Mouse (Mus musculus) heart, postnatal 10 days (tissue): ENCODE measurements around the gene Mfsd4a. TPM values are rescaled to one million over a fixed set of nuclear protein-coding genes. Genes with fewer than 3 reads are reported as not detected.

ENCODE experiments used
- DNase-seq, 2 experiments: peaks; one replicate each; pipeline ENCODE4 v3.0.0; 2021
- intact Hi-C: fragments of 180-260 bp; cut with DNase I; formaldehyde crosslinking; loops from one replicate; pipeline ENCODE4 v1.15.1; 2025
- total RNA-seq, 2 experiments: library from RNA; stranded (reverse); gene quantifications; 2 replicates each; pipeline ENCODE4 v1.2.3; 2021

Gene Mfsd4a
- total RNA-seq, 2 experiments from 2014 or later = 1.7 TPM

DNA sequence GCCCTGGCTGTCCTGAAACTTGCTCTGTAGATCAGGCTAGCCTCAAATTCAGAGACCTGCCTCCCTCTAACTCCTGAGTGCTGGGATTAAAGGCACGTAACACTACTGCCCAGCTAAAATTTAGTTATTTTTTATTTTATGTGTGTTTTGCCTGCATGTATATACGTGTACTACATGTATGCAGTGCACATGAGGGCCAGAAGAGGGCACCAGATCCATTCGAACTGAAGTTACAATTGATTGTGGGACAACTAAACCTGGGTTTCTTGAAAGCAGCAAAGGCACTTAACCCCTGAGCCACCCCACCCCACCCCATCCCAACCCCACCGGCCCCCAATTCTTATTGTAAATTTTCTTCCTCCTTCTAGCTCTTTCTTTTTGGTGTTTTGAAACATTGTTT is 72.8 kb downstream of the Mfsd4a start:
- DNase-seq = peak; percentile 70 to 84
- intact Hi-C loops = loop anchor here (1.0 to 5.0 kb wide), 3 partner anchors 51 to 162 kb away; no protein-coding TSS in a partner anchor

DNA sequence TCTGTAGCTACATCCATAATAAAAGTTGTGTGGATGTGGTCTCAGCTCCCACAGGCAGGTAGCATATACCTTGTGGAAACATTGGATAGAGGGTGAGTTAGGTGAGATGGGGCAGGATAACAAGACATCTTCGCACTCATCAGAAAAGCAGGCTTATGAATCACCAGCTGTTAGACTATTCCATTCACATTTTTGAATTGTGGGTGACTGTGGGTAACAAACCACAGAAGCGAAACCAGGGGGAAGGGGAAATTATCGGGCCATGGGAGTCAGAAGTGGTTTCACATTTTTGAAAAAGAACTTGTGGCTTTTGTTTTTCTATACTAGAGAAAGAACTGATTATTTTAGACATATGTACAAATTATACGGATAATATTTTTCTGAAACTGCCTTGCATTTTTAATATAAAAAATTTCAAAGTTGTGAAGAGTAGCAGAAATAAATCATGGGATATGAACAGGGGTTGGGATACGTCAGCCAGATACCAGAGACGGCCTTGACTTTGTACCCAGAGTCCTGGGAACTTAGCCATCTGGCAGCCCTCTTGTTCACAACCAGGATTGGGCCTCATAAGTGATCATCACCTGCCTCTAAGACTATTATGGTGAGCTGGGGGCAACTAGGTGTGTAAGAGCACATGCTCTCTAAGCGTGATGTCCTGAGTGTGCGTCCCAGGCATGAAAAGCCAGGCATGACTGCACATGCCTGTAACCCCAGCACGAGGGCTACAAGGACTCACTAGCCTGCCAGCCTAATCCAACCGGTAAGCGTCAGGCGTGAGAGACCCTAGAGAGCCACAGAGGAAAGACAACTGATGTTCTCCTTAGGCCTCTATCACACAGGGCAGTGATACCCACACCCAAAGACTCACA is 74.5 kb downstream of the Mfsd4a start:
- intact Hi-C loops = no loop called here
- no peak for DNase-seq

DNA sequence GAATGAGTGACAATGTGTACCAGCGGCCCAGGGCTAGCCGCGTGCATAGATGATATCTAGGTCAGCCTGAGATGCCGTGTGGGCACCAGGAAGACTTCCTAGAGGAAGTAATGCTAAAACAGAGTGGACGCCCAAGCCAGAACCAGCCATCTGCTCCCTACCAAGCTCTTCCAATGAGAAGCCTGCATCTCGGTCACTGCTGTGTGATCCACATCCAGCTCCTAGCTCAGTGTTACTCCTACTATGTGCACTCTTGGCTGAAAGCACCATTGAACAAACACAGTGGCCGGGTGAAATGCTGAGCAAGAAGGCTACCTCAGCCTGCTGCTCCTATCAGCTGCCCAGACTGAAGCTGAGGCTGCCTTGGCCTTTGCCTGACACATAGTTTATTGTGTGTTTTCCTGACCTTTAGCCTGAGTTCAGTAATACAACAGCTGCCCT is 75.3 kb downstream of the Mfsd4a start:
- intact Hi-C loops = no loop called here
- DNase-seq = no peak

- DNase-seq = no peak
- intact Hi-C loops = no loop called here
Observed at GRCm38 (mm10) chr1:131990083-131990760, 77.6 kb downstream of the Mfsd4a start.

- no peak for DNase-seq
- intact Hi-C loops = no loop called here
Observed at GRCm38 (mm10) chr1:131989476-131989875, 78.4 kb downstream of the Mfsd4a start.

DNA sequence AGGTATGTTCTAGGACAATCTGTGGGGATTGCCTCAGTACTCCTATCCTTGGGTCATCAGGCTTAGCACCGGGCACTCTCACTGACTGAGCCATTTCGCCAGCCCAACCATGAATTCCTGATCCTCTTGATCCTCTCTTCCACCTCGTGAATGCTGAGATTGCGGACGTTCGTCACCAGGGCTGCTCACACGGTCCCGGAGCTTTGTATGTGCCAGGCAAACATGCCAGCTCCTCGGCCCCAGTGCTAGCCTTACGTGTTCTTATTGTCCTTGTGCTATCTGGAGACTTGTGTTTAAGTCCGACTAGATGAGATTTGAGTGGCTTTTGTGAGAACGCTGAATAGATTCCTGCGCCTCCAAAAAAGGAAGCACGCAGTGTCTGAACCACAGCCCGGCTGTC is 80.4 kb downstream of the Mfsd4a start:
- no peak for DNase-seq
- intact Hi-C loops = no loop called here

DNA sequence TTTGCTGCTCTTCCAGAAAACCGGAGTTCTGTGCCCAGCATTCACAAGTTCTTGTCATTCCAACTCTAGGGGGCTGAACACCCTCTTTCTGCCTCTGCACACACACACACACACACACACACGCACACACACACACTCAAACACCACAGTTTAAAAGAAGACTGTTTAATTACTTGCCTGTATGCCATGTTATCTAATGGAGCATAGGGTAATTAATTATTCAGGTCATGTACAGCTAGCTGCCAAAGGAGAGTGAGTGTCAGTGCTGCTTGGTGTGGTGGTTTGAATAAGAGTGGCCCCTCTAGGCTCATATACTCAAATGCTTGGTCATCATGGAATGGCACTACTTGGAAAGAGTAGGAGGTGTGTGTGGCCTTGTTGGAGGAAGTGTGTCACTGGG is 84.1 kb downstream of the Mfsd4a start:
- intact Hi-C loops = no loop called here
- no peak for DNase-seq

DNA sequence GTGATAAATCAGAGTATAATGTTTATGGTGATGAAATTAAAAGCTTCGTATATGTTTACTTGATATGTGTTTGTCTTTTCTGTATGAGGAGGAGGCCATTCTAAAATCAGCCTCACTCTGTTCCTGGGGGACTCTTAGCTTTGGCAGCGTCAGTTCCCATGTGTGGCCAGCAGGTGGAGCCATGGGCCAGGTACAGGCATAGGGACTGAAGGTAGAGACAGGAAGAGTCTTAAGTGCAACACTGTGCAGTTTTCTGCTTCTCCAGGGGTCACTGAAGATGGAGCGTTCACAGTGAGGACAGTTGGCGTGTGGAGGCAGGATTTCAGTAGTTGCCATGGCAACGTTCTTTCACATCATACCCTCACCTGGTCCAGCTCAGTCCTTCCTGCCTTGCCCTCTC is 85.0 kb downstream of the Mfsd4a start:
- DNase-seq = peak; percentile 81 to 85
- intact Hi-C loops = no loop called here

- peak; percentile 85 to 89 for DNase-seq
- intact Hi-C loops = loop anchor here (1.0 to 2.0 kb wide), 2 partner anchors 44 to 71 kb away; partner anchors contain the start of gene Nucks1
Observed at GRCm38 (mm10) chr1:131981378-131982013, 86.4 kb downstream of the Mfsd4a start.

DNA sequence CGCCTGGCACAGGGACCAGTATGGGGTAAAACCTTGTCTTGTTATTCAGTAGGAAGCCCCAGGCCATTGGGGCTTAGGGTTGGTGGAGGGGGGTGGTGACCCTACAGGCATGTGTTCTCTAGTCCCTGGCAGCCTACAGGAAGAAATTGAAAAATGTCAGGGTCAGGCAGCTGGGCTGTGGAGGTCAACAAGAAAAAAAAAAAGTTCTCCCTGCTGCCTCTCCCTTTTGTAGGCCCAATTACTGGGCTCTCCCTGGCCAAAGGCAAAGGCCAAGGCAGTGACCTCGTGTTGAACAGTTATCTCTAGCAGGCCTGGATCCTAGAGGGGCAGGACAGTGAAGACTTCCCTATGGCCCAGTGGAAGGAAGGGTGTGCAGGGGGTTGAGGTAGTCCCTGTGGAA is 87.4 kb downstream of the Mfsd4a start:
- intact Hi-C loops = loop anchor here (2.0 kb wide), 1 partner anchor 70 kb away; the partner anchor contains the start of gene Nucks1
- DNase-seq = no peak

DNA sequence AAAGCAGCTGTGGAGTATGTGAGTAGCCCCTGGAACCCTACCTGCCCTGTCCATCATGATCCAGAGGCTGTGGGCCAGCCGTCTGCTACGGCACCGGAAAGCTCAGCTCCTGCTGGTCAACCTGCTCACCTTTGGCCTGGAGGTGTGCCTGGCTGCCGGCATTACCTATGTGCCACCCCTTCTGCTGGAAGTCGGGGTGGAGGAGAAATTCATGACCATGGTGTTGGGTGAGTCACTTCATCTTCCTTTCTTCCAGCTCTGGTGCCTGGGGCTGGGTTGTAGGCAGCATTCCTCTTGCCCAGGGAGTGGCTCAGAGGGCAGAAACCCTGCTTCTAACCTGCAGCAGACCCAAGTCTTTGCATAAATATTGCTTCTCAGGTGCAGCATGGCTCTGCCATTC is 91.0 kb downstream of the Mfsd4a start:
- no peak for DNase-seq
- intact Hi-C loops = no loop called here

DNA sequence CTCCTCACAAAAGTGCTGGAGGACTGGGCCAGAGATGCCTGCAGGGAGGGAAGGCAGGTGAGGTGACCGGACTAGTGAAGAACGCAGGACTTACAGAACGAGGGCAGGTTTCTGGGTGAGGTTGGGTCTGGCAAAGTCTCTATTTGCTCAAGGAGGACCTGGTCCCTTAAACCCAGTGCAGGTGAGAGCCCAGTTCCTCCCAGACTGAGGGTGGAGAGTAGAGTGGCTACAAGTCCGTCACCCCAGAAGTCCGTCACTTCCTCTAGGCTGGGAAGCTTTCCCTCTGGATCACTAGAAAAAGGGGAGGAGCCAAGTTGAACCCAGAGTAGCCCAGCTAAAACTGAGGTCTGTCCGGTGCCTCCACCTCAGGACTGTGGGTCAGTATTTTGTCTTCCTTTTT is 93.9 kb downstream of the Mfsd4a start:
- no peak for DNase-seq
- intact Hi-C loops = no loop called here

Other genes starting within 250 kb of the Mfsd4a start
- gene Slc41a1, start 240.6 kb downstream of the Mfsd4a start, total RNA-seq = 10 to 100 TPM; 27.0 to 28.9 TPM
- gene Rab29, start 200.8 kb downstream of the Mfsd4a start, total RNA-seq = 10 to 100 TPM; 12.3 to 14.2 TPM
- gene Nucks1, start 157.5 kb downstream of the Mfsd4a start, total RNA-seq = 100 to 1,000 TPM; 105 to 107 TPM
- gene Slc45a3, start 105.1 kb downstream of the Mfsd4a start, total RNA-seq = 1 to 10 TPM; 3.0 to 5.3 TPM
- gene Elk4, start 60.5 kb downstream of the Mfsd4a start, total RNA-seq = 100 to 1,000 TPM; 133 to 138 TPM
- gene Cdk18, start 71.6 kb upstream of the Mfsd4a start, total RNA-seq = 10 to 100 TPM in 1 of 2 experiments, 1 to 10 TPM in 1; 7.6 to 10.4 TPM
- gene Lemd1, start 123.4 kb upstream of the Mfsd4a start, total RNA-seq = not detected
- not detected for gene AC124108.1, start 123.4 kb upstream of the Mfsd4a start, total RNA-seq
- not detected for gene Gm10188, start 161.7 kb upstream of the Mfsd4a start, total RNA-seq
- gene Klhdc8a, start 230.6 kb upstream of the Mfsd4a start, total RNA-seq = 10 to 100 TPM; 17.7 to 27.5 TPM
- gene Nuak2, start 248.1 kb upstream of the Mfsd4a start, total RNA-seq = 1 to 10 TPM; 3.5 to 4.7 TPM